Mouse (Mus musculus): ENCODE data around the gene Xrn1.
"Not testable (repeated sequence)": the region's sequence is repeated elsewhere in the genome, so short reads cannot be mapped to it uniquely, and the experiment has no call there.

Xrn1 gene

GRCm38 (mm10) chr9:95954585-95955461 lies at the start of gene Xrn1:
Gene Xrn1 (plus strand): TSS chr9:95954760.
- peak; percentile 68 to 91 for DNase-seq (ENCODE audit: low spot score in 2 of 2)

DNA sequence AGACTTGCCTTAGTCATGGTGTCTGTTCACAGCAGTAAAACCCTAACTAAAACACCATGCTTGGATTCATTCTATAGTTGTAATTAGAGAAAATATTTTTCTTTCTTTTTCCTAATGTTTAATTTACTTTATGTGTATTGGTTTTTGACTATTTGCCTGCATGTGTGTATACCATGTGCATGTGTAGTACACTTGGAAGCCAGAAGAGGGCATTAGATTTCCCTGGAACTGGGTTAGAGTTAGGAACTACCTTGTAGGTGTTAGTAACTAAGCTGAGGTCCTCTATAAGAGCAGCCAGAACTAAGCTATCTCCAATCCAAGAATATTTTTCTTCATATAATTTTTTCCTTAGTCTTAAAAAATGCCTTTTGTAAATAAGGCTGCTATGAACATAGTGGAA lies 21.7 kb upstream of the Xrn1 start:
- no peak for DNase-seq (ENCODE audit: low spot score in 2 of 2)

GRCm38 (mm10) chr9:95953658-95954057 lies 902 bp upstream of the Xrn1 start:
- DNase-seq (ENCODE audit: low spot score in 2 of 2) = no peak

DNA sequence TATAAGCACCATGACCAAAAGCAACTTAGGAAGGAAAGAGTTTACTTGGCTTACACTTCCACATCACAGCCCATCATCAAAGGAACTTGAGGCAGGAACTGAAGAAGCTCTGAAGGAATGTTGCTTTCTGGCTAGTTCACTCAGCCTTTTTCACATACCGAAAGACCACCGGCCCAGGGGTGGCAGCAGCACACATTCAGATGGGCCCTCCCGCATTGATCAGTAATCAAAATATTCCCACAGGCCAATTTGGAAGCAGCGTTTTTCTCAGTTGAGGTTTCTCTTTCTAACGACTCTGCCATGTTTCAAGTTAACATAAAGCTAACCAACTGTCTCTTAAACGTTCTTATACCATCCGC lies 355 bp upstream of the Xrn1 start:
- no peak for DNase-seq (ENCODE audit: low spot score in 2 of 2)

DNA sequence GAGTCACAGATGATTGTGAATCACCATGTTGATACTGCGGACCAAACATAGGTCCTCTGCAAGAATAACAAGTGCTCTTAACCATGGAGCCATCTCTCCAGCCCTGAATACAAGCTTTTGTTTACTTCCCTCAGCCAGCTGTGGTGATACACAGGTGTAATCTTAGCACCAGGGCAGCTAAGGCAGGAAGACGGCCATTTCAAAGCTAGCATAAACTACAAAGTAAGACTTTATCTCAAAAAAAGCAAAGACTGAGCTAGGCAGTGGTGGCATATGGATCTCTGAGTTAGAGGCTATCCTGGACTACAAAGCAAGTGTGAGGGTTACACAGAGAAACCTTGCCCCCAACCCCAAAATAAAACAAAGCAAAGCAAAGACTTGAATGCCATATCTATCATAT lies 3.1 kb downstream of the Xrn1 start:
- no peak for DNase-seq (ENCODE audit: low spot score in 2 of 2)

DNA sequence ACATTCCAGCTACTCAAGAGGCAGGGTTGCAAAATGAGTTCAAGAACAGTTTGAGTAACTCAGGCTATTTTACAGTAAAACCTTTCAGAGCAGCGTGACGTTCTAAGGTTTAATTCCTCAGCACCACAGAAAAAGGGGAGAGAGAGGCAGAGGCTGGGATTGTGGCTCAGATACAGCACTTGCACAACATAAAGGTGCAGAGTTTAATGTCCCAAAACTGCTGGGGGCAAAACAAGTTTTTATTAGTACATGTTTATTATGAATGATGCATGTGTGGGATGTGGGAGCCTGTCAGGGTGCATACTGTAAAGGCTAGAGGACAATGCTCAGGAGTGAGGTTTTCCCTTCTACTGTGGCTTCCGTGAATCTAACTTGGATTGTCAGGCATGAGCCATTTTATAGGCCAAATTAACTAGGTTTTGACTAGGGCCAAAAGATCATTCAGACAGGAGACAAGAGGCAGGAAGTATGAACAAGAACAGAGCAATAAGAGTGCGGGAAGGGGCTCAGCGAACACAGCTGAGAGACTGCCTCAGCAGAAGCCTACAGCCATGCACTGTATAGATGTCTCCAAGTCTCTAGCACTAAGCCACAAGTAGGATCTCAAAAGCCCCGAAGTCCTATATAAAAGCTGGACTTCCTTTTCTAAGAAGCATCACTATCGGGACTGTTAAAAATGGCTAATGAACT lies 3.6 kb downstream of the Xrn1 start:
- DNase-seq (ENCODE audit: low spot score in 2 of 2) = no peak

- DNase-seq (ENCODE audit: low spot score in 2 of 2) = not testable (repeated sequence)
Observed at GRCm38 (mm10) chr9:95958731-95959105, 4.2 kb downstream of the Xrn1 start.

GRCm38 (mm10) chr9:95959246-95959645 lies 4.7 kb downstream of the Xrn1 start:
- DNase-seq (ENCODE audit: low spot score in 2 of 2) = no peak

DNA sequence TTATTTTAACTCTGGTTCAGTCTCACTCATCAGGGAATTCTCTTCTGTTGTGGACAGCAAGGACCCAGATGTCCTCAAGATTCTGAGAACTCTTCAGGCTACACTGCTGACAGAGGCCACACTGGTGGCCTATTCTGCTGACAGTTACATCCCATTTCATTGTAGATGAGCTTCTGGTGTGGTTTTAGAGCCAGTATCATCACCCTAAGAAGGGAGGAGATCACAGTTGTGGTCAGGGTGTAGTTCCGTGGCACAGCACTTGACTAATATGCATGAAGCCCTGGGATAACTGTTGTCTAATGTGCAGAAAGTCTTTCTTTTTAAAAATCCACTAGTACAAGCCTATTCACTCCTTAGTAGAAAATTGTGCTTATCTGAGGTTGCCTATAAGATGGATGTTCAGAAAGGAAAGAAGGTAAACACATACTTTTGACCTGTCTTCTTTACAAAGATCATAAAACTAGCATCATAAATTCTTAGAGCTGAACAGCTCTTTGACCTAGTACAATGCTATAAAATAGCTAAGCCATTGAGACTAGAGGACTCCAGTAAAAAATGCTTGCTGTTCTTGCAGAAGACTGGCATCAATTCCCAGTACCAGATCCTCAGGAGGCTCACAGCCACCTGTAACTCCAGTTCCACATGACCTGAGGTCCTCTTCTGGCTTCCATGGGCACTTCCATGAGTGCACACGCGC lies 5.3 kb downstream of the Xrn1 start:
- DNase-seq (ENCODE audit: low spot score in 2 of 2) = no peak

DNA sequence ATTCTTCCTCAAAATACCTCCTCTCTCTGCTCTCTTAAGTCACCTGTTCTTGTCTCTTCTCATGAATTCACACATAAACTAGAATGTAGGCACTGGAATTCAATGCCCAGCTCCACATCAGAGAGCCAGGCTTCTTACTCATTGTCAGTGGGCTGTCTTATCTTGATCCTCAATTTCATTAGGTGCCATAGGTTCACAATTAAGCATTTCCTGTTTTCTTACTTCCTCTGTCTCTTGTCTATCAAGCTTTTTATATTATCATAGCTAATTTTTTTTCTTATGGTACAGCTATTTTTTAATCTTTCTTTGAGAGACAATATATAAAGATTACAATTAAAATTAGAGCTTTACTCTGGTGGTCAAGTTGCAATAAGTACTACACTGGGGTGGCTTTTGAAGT lies 6.5 kb downstream of the Xrn1 start:
- DNase-seq (ENCODE audit: low spot score in 2 of 2) = no peak

DNA sequence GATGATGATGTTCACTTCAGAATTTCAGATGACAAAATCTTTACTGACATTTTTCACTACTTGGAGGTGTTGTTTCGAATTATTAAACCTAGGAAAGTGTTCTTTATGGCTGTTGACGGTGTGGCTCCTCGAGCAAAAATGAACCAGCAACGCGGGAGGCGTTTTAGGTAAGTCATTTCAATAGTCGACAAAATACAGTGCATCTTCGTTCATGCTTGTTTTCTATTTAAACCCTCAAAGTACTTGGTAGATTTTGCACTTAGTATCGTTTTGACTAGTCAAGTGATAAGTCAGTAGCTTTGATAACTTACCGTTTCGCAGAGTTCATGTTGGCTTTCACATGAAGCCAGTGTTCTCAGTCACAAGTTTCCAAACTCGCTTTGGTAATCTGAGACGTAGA lies 9.5 kb downstream of the Xrn1 start:
- DNase-seq (ENCODE audit: low spot score in 2 of 2) = no peak

GRCm38 (mm10) chr9:95978279-95978678 lies 23.7 kb downstream of the Xrn1 start:
- DNase-seq (ENCODE audit: low spot score in 2 of 2) = no peak

DNA sequence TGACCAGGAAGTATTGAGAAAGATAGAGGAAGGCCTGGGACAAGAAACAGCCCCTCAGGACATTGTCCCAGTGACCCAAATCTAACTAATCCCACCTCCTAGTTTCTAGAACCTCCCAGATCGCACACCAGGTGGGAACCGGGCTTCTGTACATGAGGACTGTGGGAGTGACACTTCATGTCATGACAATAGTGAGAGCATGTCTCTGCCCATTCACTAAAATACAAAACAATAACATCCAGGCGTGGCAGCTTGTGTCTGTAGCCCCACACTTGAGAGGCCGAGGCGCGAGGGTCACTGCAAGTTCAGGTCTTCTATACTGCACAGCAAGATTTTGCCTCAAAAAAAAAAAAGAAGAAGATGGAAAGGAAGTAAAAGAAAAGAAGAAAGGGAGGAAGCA lies 25.3 kb downstream of the Xrn1 start:
- DNase-seq (ENCODE audit: low spot score in 2 of 2) = no peak

GRCm38 (mm10) chr9:95992255-95992654 lies 37.7 kb downstream of the Xrn1 start:
- no peak for DNase-seq (ENCODE audit: low spot score in 2 of 2)

DNA sequence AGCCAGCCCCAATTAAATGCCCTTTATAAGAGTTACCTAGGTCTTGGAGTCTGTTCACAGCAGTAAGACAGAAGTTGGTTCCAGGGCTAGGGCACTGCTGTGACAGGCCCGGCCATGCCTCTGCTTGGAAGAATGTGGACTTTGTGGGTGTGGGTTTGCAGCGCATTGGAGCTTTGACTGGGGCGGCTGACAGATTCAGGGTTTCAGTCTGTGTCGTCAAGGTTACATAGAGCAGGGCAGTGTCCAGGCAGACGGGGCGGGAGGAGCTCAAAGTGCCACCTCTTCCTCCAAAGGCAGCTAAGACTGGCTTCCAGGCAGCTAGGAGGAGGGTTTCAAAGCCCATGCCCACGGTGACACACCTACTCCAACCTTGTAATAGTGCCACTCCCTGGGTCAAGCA lies 49.9 kb downstream of the Xrn1 start:
- DNase-seq (ENCODE audit: low spot score in 2 of 2) = no peak

- DNase-seq (ENCODE audit: low spot score in 2 of 2) = no peak
Observed at GRCm38 (mm10) chr9:96010664-96011063, 56.1 kb downstream of the Xrn1 start.

- no peak for DNase-seq (ENCODE audit: low spot score in 2 of 2)
Observed at GRCm38 (mm10) chr9:96023921-96024320, 69.4 kb downstream of the Xrn1 start.

DNA sequence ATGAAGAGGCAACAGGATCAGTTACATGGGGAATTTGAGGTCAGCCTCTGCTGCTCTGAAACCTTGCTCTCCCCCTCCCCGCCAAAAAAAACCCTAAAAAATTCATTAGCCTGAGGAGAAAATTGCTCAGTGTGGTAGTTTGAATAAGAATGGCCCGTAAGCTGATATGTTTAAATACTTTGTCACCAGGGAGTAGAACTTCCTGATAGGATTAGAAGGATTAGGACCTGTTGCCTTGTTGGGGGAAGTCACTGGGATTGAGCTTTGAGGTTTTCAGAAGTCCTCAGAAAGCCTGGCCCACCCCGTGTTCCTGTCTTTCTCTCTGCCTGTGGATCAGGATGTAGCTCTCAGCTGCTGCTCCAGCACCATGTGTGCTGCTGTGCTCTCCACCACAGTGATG lies 73.4 kb downstream of the Xrn1 start:
- DNase-seq (ENCODE audit: low spot score in 2 of 2) = no peak

GRCm38 (mm10) chr9:96028818-96029217 lies 74.3 kb downstream of the Xrn1 start:
- peak in 1 of 2 experiments; percentile 22 for DNase-seq (ENCODE audit: low spot score in 2 of 2)

DNA sequence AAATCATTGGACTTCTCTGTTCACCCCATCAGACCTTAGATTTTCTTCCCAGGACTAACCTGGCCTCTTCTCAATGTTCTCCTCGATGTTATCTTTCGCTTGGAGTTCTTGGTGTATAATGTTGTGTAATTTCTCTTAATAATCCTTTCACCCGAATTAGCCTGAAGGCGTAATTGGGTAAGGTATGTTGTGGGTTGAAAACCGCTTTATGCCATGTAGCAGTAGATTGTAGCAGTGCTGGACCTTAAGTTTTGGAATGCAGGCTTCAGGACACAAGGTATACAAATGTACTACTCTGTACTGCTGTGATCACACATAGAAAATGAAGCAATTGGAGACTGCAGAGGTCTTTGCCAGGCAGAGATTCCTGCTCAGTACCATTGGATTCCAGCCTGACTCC lies 75.3 kb downstream of the Xrn1 start:
- DNase-seq (ENCODE audit: low spot score in 2 of 2) = no peak

DNA sequence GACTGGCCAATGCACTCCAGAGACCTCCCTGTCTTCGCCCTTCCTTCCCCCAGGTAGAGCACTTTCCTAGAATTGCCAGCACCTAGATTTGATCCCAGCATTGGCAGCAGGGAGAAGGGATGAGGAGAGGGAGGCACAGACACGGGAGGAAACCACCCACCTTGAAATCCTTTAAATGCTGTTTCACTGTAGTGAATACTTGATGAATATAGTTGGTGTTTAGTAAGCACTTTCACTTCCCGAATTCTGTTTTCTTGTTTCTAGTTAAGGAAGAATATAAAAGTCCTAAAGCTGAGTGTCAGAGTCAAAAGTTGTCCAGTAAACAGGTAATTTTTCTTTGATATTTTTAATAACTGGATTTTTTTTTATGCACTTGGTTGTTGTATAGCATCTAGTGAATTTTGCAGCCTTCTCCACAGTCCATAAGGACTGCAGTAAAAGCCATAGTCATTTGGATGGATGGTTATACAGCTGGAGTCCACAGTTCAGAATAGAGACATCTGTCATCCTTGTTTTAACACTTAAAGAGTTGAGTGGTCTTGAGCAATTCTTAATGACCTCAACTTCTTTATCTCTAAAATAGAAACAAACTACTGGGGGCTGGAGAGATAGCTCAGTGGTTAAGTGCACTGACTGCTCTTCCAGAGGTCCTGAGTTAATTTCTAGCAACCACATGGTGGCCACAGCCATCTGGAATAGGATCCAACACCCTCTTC lies 81.0 kb downstream of the Xrn1 start:
- no peak for DNase-seq (ENCODE audit: low spot score in 2 of 2)

- DNase-seq (ENCODE audit: low spot score in 2 of 2) = no peak
Observed at GRCm38 (mm10) chr9:96044214-96044613, 89.7 kb downstream of the Xrn1 start.
